Mouse (Mus musculus) adrenal gland, postnatal 0 days (tissue): ENCODE results near the gene Olfr832. TPM values are rescaled to one million over a fixed set of nuclear protein-coding genes. Genes with fewer than 3 reads are reported as not detected.

ENCODE experiments used
- polyA plus RNA-seq: library from polyadenylated mRNA; unstranded; fragments of >200 nt; fragmentation: Nextera tagmentation; extraction: Ambion mirVana; gene quantifications from 2 replicates; pipeline ENCODE4 v1.2.1, GENCODE M21; 2015

The Olfr832 gene
- polyA plus RNA-seq = not detected in 2 replicates

GRCm38 (mm10) chr9:18936822-18937221 lies at the start of gene Olfr832:
Olfr832 (plus strand) TSS chr9:18937122.

GRCm38 (mm10) chr9:18987690-18988089 lies 50.8 kb downstream of the Olfr832 start, which contains the start of gene Olfr834:
Olfr834 (plus strand) TSS chr9:18987990.

Other genes starting within 250 kb of the Olfr832 start
- not detected in 2 replicates for gene Olfr24, start 173.1 kb upstream of the Olfr832 start, polyA plus RNA-seq
- not detected in 2 replicates for gene Olfr828, start 117.6 kb upstream of the Olfr832 start, polyA plus RNA-seq
- gene Olfr829, start 82.2 kb upstream of the Olfr832 start, polyA plus RNA-seq = not detected in 2 replicates
- not detected in 2 replicates for gene Olfr830, start 62.4 kb upstream of the Olfr832 start, polyA plus RNA-seq
- not detected in 2 replicates for gene Olfr834, start 50.9 kb downstream of the Olfr832 start, polyA plus RNA-seq
- gene Olfr835, start 95.6 kb downstream of the Olfr832 start, polyA plus RNA-seq = not detected in 2 replicates
- gene Olfr836, start 183.3 kb downstream of the Olfr832 start, polyA plus RNA-seq = not detected in 2 replicates
- not detected in 2 replicates for gene Olfr837, start 199.2 kb downstream of the Olfr832 start, polyA plus RNA-seq
- gene Olfr839-ps1, start 240.2 kb downstream of the Olfr832 start, polyA plus RNA-seq = not detected in 2 replicates